Mouse (Mus musculus) lung, postnatal 0 days (tissue): ENCODE measurements around the gene Pank4. TPM values are rescaled to one million over a fixed set of nuclear protein-coding genes. Genes with fewer than 3 reads are reported as not detected.

Experiments used
- ATAC-seq: fragments of 200-750 bp; cut with Nextera tagmentation; 2 replicates; pipeline ENCODE4 v1.8.0; 2017; ENCODE audit warnings: moderate library complexity
- DNase-seq: peaks from one replicate; pipeline ENCODE4 v3.0.0-alpha.2; 2016; ENCODE audit warnings: low spot score
- H3K27ac ChIP-seq: fragments of 300-500 bp; sonication (generic); 2 replicates; pipeline ENCODE4 v1.5.1; 2014; ENCODE audit warnings: antibody characterized with exemption, mild to moderate bottlenecking, low read length, mixed read lengths
- H3K27me3 ChIP-seq: fragments of 300-500 bp; sonication (generic); replicated peaks from 2 replicates; pipeline ENCODE4 v1.6.1; 2014; ENCODE audit warnings: low read length, mixed read lengths; ENCODE audit not compliant: insufficient read depth
- H3K36me3 ChIP-seq: fragments of 300-500 bp; sonication (generic); 2 replicates; pipeline ENCODE4 v1.6.1; 2014; ENCODE audit warnings: low read length, mixed read lengths; ENCODE audit not compliant: insufficient read depth
- H3K4me1 ChIP-seq: fragments of 300-500 bp; sonication (generic); 2 replicates; pipeline ENCODE4 v1.6.1; 2014; ENCODE audit warnings: antibody characterized with exemption, low read depth, low read length, mixed read lengths; ENCODE audit not compliant: insufficient read depth
- H3K4me2 ChIP-seq: fragments of 300-500 bp; sonication (generic); replicated peaks from 2 replicates; pipeline ENCODE4 v1.6.1; 2014; ENCODE audit warnings: low read depth, mild to moderate bottlenecking, low read length, moderate library complexity, mixed read lengths
- H3K4me3 ChIP-seq: fragments of 300-500 bp; sonication (generic); 2 replicates; pipeline ENCODE4 v1.5.1; 2014; ENCODE audit warnings: low read depth, low read length
- H3K9ac ChIP-seq: fragments of 300-500 bp; sonication (generic); replicated peaks from 2 replicates; pipeline ENCODE4 v1.6.1; 2014; ENCODE audit warnings: low read depth, mild to moderate bottlenecking
- H3K9me3 ChIP-seq: fragments of 300-500 bp; sonication (generic); 2 replicates; pipeline ENCODE4 v1.6.1; 2016; ENCODE audit warnings: low read length, mixed read lengths
- CTCF ChIP-seq: IDR thresholded peaks from 2 replicates; pipeline ENCODE4 v1.5.1; 2016; ENCODE audit warnings: antibody characterized with exemption, mild to moderate bottlenecking
- EP300 ChIP-seq: IDR thresholded peaks from 2 replicates; pipeline ENCODE4 v1.6.1; 2016; ENCODE audit warnings: antibody characterized with exemption, mild to moderate bottlenecking, control low read depth
- WGBS: fragments of 180-500 bp; shearing (Covaris S2); extraction: QIAGEN DNeasy Blood & Tissue Kit; methylation state at CpG from one replicate; pipeline ENCODE4 v1.1.7; 2014; 5-methylcytosine and 5-hydroxymethylcytosine counted together
- polyA plus RNA-seq: library from polyadenylated mRNA; unstranded; fragments of >200 nt; fragmentation: Nextera tagmentation; extraction: Ambion mirVana; gene quantifications from 2 replicates; pipeline ENCODE4 v1.2.1, GENCODE M21; 2015

The Pank4 gene
- polyA plus RNA-seq, 1 experiment from 2014 or later, result 20.5 TPM

DNA sequence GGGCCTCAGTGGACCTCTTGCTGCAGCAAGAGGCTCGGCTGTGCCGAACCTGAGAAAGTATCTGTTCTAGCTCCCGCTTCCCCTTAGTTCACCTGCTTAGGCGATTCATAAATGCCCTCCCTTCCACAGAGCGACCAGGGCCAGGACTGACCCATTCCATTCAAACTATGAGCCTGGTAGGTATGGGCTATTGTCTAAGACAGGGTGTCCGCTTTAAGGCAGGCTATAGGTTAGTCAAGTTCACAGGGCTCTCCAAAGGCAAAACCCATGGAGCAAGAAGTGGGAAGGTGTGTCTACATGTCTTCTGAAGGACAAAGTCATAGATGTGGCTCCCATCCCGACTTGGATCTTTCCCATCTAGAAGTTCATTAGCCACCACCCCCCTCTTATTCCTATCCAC is 1.2 kb upstream of the Pank4 start:
- no peak for TF ChIP-seq CTCF
- TF ChIP-seq EP300, result no peak
- H3K4me1 ChIP-seq, result peaks cover 3% of the 10 kb centered on the region; the same call in 1 of the 2 replicates
- H3K9ac ChIP-seq, result no peak overlapping the region

GRCm38 (mm10) chr4:154963190-154963836 is 610 bp upstream of the Pank4 start:
- H3K27me3 ChIP-seq, result peaks cover 48% of the 10 kb centered on the region
- H3K4me2 ChIP-seq, result peak overlapping the region; percentile 81
- peak overlapping the region; percentile 82 for H3K4me3 ChIP-seq
- TF ChIP-seq CTCF (no peak), EP300 (no peak)
- H3K4me1 ChIP-seq, result peaks cover 3% of the 10 kb centered on the region; the same call in 1 of the 2 replicates
- ATAC-seq (no peak), DNase-seq (no peak)
- 37% methylated on average over 11 of the region's 11 CpGs for WGBS
- H3K9ac ChIP-seq, result peak overlapping the region; percentile 56; the same call in 1 of the 2 replicates
- no peaks in the 10 kb centered on the region for H3K36me3 ChIP-seq
- no peak overlapping the region for H3K27ac ChIP-seq
- H3K9me3 ChIP-seq, result no peaks in the 10 kb centered on the region

More for the DNA sequence above, 1.2 kb upstream of the Pank4 start:
- no peaks in the 10 kb centered on the region for H3K36me3 ChIP-seq
- DNase-seq (no peak), ATAC-seq (no peak)
- H3K4me2 ChIP-seq, result no peak overlapping the region
- no peak overlapping the region for H3K27ac ChIP-seq
- no peak overlapping the region for H3K4me3 ChIP-seq
- H3K9me3 ChIP-seq, result no peaks in the 10 kb centered on the region
- H3K27me3 ChIP-seq, result peaks cover 51% of the 10 kb centered on the region
- 79% methylated on average over 7 of the region's 7 CpGs for WGBS

DNA sequence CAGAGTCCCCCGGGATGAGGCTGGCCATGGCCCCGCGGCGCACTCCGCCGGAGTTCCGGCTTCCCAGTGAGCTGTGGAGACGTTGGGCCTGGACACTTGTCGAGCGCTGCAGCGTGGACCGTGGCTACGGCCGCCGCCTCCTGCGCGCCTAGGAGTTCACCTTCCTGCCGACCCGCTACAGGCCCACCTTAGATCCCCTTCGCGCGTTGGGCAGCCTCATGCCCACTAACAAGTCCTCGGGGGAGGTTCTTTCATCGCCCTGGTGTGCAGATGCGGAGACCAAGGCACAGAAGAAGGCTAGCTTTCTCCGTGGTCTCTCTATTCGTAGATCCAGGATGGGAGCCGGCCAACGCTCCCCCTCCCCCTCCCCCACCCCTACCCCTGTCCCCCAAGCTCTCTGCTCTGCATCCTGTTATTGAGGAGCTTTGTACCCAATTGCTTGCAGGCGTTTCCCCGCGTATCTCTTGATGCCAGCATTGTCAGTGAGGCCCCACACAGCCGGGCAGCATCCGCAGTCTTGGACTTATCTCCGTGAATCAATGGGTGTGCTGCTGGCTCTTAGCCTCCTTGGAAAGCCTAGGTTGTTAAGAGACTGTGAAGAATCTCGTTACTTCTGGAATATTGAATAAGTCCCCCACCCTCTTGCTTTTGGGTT is 785 bp downstream of the Pank4 start:
- DNase-seq (no peak), ATAC-seq (no peak)
- H3K36me3 ChIP-seq, result peaks cover 4% of the 10 kb centered on the region; the same call in 1 of the 2 replicates
- TF ChIP-seq CTCF, result no peak
- H3K9ac ChIP-seq, result peak overlapping the region; percentile 56
- H3K4me3 ChIP-seq, result peak overlapping the region; percentile 82
- peak overlapping the region; percentile 83; the same call in 1 of the 2 replicates for H3K27ac ChIP-seq
- 1% methylated on average over 35 of the region's 36 CpGs for WGBS
- no peaks in the 10 kb centered on the region for H3K9me3 ChIP-seq
- H3K27me3 ChIP-seq, result peaks cover 34% of the 10 kb centered on the region
- peak overlapping the region; percentile 81 for H3K4me2 ChIP-seq
- peaks cover 3% of the 10 kb centered on the region; the same call in 1 of the 2 replicates for H3K4me1 ChIP-seq

DNA sequence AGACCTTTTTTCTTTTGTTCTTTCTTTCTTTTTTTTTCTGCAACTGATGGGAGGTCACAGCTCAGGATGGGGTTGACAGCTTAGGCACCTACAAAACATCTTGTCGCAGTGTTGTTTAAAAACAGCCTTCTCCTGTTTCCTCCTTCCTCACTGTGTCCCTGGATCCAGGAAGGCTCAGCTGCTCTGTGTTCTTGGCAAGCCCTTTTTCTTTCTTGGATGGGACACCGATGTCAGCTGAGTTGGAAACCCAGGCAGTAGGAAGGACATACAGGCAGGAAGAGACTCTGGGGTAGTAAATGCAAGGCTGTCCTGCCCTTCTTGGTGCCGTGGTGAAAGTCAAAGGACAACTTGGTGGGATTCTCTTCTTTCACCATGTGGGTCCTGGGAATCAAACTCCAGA is 1.9 kb downstream of the Pank4 start:
- Histone ChIP-seq H3K4me3 (no peak overlapping the region), H3K36me3 (peaks cover 15% of the 10 kb centered on the region), H3K27ac (no peak overlapping the region), H3K4me2 (no peak overlapping the region), H3K9me3 (no peaks in the 10 kb centered on the region), H3K4me1 (peaks cover 3% of the 10 kb centered on the region; the same call in 1 of the 2 replicates), H3K27me3 (peaks cover 23% of the 10 kb centered on the region), H3K9ac (no peak overlapping the region)
- TF ChIP-seq EP300 (no peak), CTCF (no peak)
- no peak for ATAC-seq
- DNase-seq, result no peak
- WGBS, result 43% methylated on average over 3 of the region's 3 CpGs

DNA sequence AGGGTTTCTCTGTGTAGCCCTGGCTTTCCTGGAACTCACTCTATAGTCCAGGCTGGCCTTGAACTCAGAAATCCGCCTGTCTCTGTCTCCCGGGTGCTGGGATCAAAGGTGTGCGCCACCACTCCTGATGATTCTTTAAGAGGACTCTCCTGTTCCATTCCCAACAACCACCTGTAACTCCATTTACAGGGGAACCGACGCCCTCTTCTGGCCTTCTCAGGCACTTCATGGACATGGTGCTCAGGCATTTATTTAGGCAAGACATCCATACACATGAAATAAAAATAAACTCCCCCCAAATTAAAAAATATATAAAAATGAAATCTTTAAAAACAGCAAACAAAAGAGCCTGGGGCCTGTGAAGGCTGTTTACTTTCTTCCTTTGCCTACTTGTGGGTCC is 3.2 kb downstream of the Pank4 start:
- Histone ChIP-seq H3K4me3 (no peak overlapping the region), H3K4me2 (no peak overlapping the region), H3K9ac (no peak overlapping the region), H3K27ac (no peak overlapping the region), H3K36me3 (peaks cover 26% of the 10 kb centered on the region), H3K4me1 (peaks cover 3% of the 10 kb centered on the region; the same call in 1 of the 2 replicates), H3K9me3 (no peaks in the 10 kb centered on the region), H3K27me3 (peaks cover 10% of the 10 kb centered on the region; the same call in 1 of the 2 replicates)
- TF ChIP-seq EP300 (no peak), CTCF (peak; percentile 62)
- ATAC-seq (no peak), DNase-seq (peak; percentile 54)
- 65% methylated on average over 5 of the region's 5 CpGs for WGBS

DNA sequence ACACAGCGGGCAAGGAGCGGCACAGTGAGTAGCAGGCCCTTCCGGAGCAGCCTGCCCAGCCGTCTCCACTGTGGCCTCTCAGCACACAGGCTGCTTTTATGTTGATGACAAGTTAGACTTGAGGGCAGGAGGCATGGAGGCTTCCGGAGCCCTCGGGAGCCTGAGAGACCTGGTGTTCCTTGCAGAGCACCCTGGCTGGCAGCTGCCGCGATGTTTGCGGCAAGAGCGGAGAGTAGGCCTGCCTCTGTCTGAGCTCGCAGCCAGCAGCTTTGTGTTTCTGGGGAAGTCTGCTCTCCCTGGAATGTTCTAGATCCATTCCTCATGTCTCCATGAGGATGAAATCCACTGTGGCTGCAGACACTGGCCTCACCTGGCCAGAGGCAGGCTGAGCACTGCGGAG is 8.6 kb downstream of the Pank4 start:
- DNase-seq, result no peak
- no peak for TF ChIP-seq CTCF
- TF ChIP-seq EP300, result no peak
- ATAC-seq, result no peak
- 93% methylated on average over 12 of the region's 12 CpGs for WGBS
- H3K4me3 ChIP-seq, result no peak overlapping the region
- no peak overlapping the region for H3K9ac ChIP-seq
- no peak overlapping the region for H3K27ac ChIP-seq
- no peaks in the 10 kb centered on the region for H3K9me3 ChIP-seq
- H3K36me3 ChIP-seq, result peaks cover 62% of the 10 kb centered on the region
- no peak overlapping the region for H3K4me2 ChIP-seq
- H3K27me3 ChIP-seq, result no peaks in the 10 kb centered on the region
- H3K4me1 ChIP-seq, result no peaks in the 10 kb centered on the region
